Mouse (Mus musculus) neural tube, embryonic 11.5 days (tissue): ENCODE data around the gene Ctdspl. TPM values are rescaled to one million over a fixed set of nuclear protein-coding genes. Genes with fewer than 3 reads are reported as not detected.

Experiments
- ATAC-seq: fragments of 200-750 bp; cut with Nextera tagmentation; 2 replicates; pipeline ENCODE4 v1.8.0; 2017; ENCODE audit warnings: moderate number of reproducible peaks, mild to moderate bottlenecking, moderate TSS enrichment, moderate library complexity; ENCODE audit not compliant: insufficient read depth, low FRiP score, low TSS enrichment
- DNase-seq: peaks from one replicate; pipeline ENCODE4 v3.0.0-alpha.2; 2015; ENCODE audit warnings: low spot score
- H3K27ac ChIP-seq: fragments of 300-500 bp; sonication (generic); 2 replicates; pipeline ENCODE4 v1.5.1; 2014; ENCODE audit warnings: low read depth, mild to moderate bottlenecking, low read length
- H3K27me3 ChIP-seq: fragments of 300-500 bp; sonication (generic); 2 replicates; pipeline ENCODE4 v1.6.1; 2014; ENCODE audit warnings: mild to moderate bottlenecking, low read length, mixed read lengths; ENCODE audit not compliant: control insufficient read depth, insufficient read depth
- H3K36me3 ChIP-seq: fragments of 300-500 bp; sonication (generic); 2 replicates; pipeline ENCODE4 v1.6.1; 2014; ENCODE audit warnings: mild to moderate bottlenecking, low read length, moderate library complexity, mixed read lengths; ENCODE audit not compliant: control insufficient read depth, insufficient read depth
- H3K4me1 ChIP-seq: fragments of 300-500 bp; sonication (generic); 2 replicates; pipeline ENCODE4 v1.6.1; 2014; ENCODE audit warnings: low read length, mixed read lengths; ENCODE audit not compliant: control insufficient read depth, insufficient read depth
- H3K4me2 ChIP-seq: fragments of 300-500 bp; sonication (generic); 2 replicates; pipeline ENCODE4 v1.6.1; 2014; ENCODE audit warnings: low read depth, mild to moderate bottlenecking, moderate library complexity
- H3K4me3 ChIP-seq: fragments of 300-500 bp; sonication (generic); 2 replicates; pipeline ENCODE4 v1.5.1; 2014; ENCODE audit warnings: low read depth, low read length
- H3K9ac ChIP-seq: fragments of 300-500 bp; sonication (generic); 2 replicates; pipeline ENCODE4 v1.6.1; 2014; ENCODE audit warnings: mild to moderate bottlenecking, low read length
- H3K9me3 ChIP-seq: fragments of 300-500 bp; sonication (generic); 2 replicates; pipeline ENCODE4 v1.6.1; 2016; ENCODE audit warnings: low read length; ENCODE audit not compliant: control insufficient read depth
- WGBS: fragments of 180-500 bp; shearing (Covaris S2); extraction: QIAGEN DNeasy Blood & Tissue Kit; methylation state at CpG from one replicate; pipeline ENCODE4 v1.1.7; 2014; 5-methylcytosine and 5-hydroxymethylcytosine counted together
- polyA plus RNA-seq: library from polyadenylated mRNA; unstranded; fragments of >200 nt; fragmentation: Nextera tagmentation; extraction: Ambion mirVana; gene quantifications from 2 replicates; pipeline ENCODE4 v1.2.1, GENCODE M21; 2014

The Ctdspl gene
- polyA plus RNA-seq, 1 experiment from 2014 or later: 8.6 TPM

- no peaks in the 10 kb centered on the region for H3K27me3 ChIP-seq
- no peaks in the 10 kb centered on the region for H3K36me3 ChIP-seq
- no peak overlapping the region for H3K27ac ChIP-seq
- H3K9me3 ChIP-seq: no peaks in the 10 kb centered on the region
- no peaks in the 10 kb centered on the region for H3K4me1 ChIP-seq
- ATAC-seq: no peak
- 96% methylated on average over 9 of the region's 9 CpGs for WGBS
- no peak overlapping the region for H3K9ac ChIP-seq
- no peak overlapping the region for H3K4me3 ChIP-seq
- no peak overlapping the region for H3K4me2 ChIP-seq
- no peak for DNase-seq
These were observed 13.2 kb upstream of the Ctdspl start for GRCm38 (mm10) chr9:118913048-118913447.

- Histone ChIP-seq H3K9me3 (no peaks in the 10 kb centered on the region), H3K4me3 (no peak overlapping the region), H3K27ac (no peak overlapping the region), H3K4me2 (no peak overlapping the region), H3K9ac (no peak overlapping the region), H3K4me1 (no peaks in the 10 kb centered on the region), H3K36me3 (no peaks in the 10 kb centered on the region), H3K27me3 (no peaks in the 10 kb centered on the region)
- ATAC-seq (no peak), DNase-seq (no peak)
- 88% methylated on average over 3 of the region's 3 CpGs for WGBS
These were observed 12.6 kb upstream of the Ctdspl start for GRCm38 (mm10) chr9:118913613-118914012.

GRCm38 (mm10) chr9:118914589-118914988, 11.7 kb upstream of the Ctdspl start:
- H3K27ac ChIP-seq: no peak overlapping the region
- no peak for ATAC-seq
- H3K36me3 ChIP-seq: no peaks in the 10 kb centered on the region
- H3K27me3 ChIP-seq: no peaks in the 10 kb centered on the region
- no peak overlapping the region for H3K4me2 ChIP-seq
- no peak overlapping the region for H3K9ac ChIP-seq
- H3K4me3 ChIP-seq: no peak overlapping the region
- WGBS: 42% methylated on average over 8 of the region's 8 CpGs
- DNase-seq: no peak
- no peaks in the 10 kb centered on the region for H3K9me3 ChIP-seq
- no peaks in the 10 kb centered on the region for H3K4me1 ChIP-seq

DNA sequence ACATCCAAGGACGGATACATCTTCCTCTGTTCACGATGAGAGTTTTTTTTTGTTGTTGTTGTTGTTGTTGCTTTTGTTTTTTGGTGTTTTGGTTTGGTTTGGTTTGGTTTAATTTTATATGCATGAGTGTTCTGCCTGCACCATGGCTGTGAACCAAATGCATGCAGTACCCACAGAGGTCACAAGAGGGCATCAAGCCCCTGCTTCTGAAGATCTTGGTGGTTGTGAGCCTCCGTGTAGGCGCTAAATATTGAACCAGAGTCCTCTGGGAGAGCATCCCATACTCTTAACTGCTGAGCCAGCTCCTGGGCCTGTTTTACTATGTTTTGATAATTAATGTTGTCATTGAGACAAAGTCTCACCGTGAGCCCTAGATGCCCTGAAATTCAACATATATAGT, 11.0 kb upstream of the Ctdspl start:
- peak; percentile 45 for DNase-seq
- no peaks in the 10 kb centered on the region for H3K4me1 ChIP-seq
- WGBS: 52% methylated on average over 5 of the region's 5 CpGs

DNA sequence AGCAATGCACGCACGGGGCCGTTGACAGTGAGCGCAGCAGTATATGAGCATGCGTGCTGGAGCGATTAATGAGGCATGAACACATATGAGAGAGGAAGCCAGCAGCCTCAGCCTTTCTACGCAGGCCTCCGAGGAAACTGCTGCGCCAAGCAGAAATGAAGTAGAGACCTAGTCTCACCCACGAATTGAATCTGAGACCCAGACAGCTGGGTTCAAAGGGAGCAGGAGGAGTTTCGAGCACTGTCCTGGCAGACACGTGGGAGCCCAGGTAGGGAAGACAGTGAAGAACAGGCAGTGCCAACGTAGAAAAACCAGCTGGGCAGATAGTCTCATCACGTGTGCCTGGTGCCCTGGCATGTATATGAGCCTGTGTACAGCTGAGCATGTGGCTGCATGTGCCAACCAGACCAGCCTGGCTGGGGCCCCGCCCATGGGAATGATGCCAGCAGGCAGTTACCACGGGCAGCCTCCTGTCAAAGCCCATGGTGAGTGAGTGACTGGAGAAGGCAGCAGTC, 6.5 kb upstream of the Ctdspl start:
- Histone ChIP-seq H3K4me3 (no peak overlapping the region), H3K9me3 (no peaks in the 10 kb centered on the region), H3K9ac (no peak overlapping the region), H3K27ac (no peak overlapping the region), H3K4me1 (peaks cover 3% of the 10 kb centered on the region; the same call in 1 of the 2 replicates), H3K4me2 (no peak overlapping the region), H3K27me3 (no peaks in the 10 kb centered on the region), H3K36me3 (no peaks in the 10 kb centered on the region)
- WGBS: 78% methylated on average over 16 of the region's 16 CpGs
- DNase-seq (no peak), ATAC-seq (no peak)

More for the DNA sequence above, 11.0 kb upstream of the Ctdspl start:
- Histone ChIP-seq H3K27ac (no peak overlapping the region), H3K9ac (no peak overlapping the region), H3K36me3 (no peaks in the 10 kb centered on the region), H3K27me3 (no peaks in the 10 kb centered on the region), H3K4me2 (no peak overlapping the region), H3K9me3 (no peaks in the 10 kb centered on the region), H3K4me3 (no peak overlapping the region)
- ATAC-seq: no peak

GRCm38 (mm10) chr9:118920798-118921515, 5.3 kb upstream of the Ctdspl start:
- peak; percentile 17; the same call in 1 of the 2 replicates for ATAC-seq
- no peak overlapping the region for H3K4me3 ChIP-seq
- peaks cover 8% of the 10 kb centered on the region; the same call in 1 of the 2 replicates for H3K4me1 ChIP-seq
- no peaks in the 10 kb centered on the region for H3K9me3 ChIP-seq
- H3K27ac ChIP-seq: no peak overlapping the region
- WGBS: 54% methylated on average over 12 of the region's 12 CpGs
- H3K27me3 ChIP-seq: no peaks in the 10 kb centered on the region
- H3K4me2 ChIP-seq: no peak overlapping the region
- peak; percentile 86 for DNase-seq
- no peak overlapping the region for H3K9ac ChIP-seq
- H3K36me3 ChIP-seq: no peaks in the 10 kb centered on the region

GRCm38 (mm10) chr9:118921926-118922325, 4.3 kb upstream of the Ctdspl start:
- Histone ChIP-seq H3K9me3 (no peaks in the 10 kb centered on the region), H3K4me1 (peaks cover 10% of the 10 kb centered on the region), H3K4me2 (no peak overlapping the region), H3K36me3 (no peaks in the 10 kb centered on the region), H3K27ac (no peak overlapping the region), H3K27me3 (no peaks in the 10 kb centered on the region), H3K9ac (no peak overlapping the region), H3K4me3 (no peak overlapping the region)
- no peak for ATAC-seq
- DNase-seq: no peak
- WGBS: 79% methylated on average over 3 of the region's 3 CpGs

- ATAC-seq: peak; percentile 5
- Histone ChIP-seq H3K27ac (no peak overlapping the region), H3K36me3 (no peaks in the 10 kb centered on the region), H3K4me2 (peak overlapping the region; percentile 98), H3K9ac (peak overlapping the region; percentile 47), H3K4me1 (peaks cover 22% of the 10 kb centered on the region), H3K9me3 (no peaks in the 10 kb centered on the region), H3K4me3 (peak overlapping the region; percentile 74), H3K27me3 (no peaks in the 10 kb centered on the region)
- WGBS: 15% methylated on average over 16 of the region's 16 CpGs
- no peak for DNase-seq
These were observed 1.6 kb upstream of the Ctdspl start for GRCm38 (mm10) chr9:118924554-118925085.
